Mouse (Mus musculus): ENCODE data around the gene P3h3. TPM values are rescaled to one million over a fixed set of nuclear protein-coding genes. Genes with fewer than 3 reads are reported as not detected.
A peak's percentile ranks its signal among the peaks of the same experiment; 100 is the strongest.
"Not testable (repeated sequence)": the region's sequence is repeated elsewhere in the genome, so short reads cannot be mapped to it uniquely, and the experiment has no call there.

The P3h3 gene
- polyA plus RNA-seq, 1 experiment = 1.1 TPM

GRCm38 (mm10) chr6:124806446-124807140 lies 51.0 kb downstream of the P3h3 start:
- Histone ChIP-seq H3K79me3 (ENCODE audit: low read depth) (peaks cover 10% of the 10 kb centered on the region), H3K79me2 (ENCODE audit: control insufficient read depth, insufficient read depth) (peaks cover 14% of the 10 kb centered on the region), H3K27me3 (ENCODE audit: control insufficient read depth, insufficient read depth, insufficient read length) (no peaks in the 10 kb centered on the region), H3ac (ENCODE audit: control insufficient read depth, insufficient read length, low read depth) (no peak overlapping the region), H3K36me3 (ENCODE audit: control insufficient read depth, insufficient read depth) (peaks cover 20% of the 10 kb centered on the region), H3K4me3 (ENCODE audit: insufficient read depth, poor library complexity, severe bottlenecking) (no peak overlapping the region)
- TF ChIP-seq CEBPB (IDR thresholded peaks at IDR 0.05; ENCODE audit: low read depth) (no peak), MAX (IDR thresholded peaks at IDR 0.05) (no peak), MYOD1 (IDR thresholded peaks at IDR 0.05; ENCODE audit: control insufficient read depth, insufficient read length, low read depth) (no peak), CTCF (IDR thresholded peaks at IDR 0.05; ENCODE audit: control insufficient read depth, insufficient read depth, insufficient read length) (no peak), MYOG (IDR thresholded peaks at IDR 0.05; ENCODE audit: control insufficient read depth, extremely low read depth, insufficient read length) (no peak), FOSL1 (IDR thresholded peaks at IDR 0.05; ENCODE audit: insufficient read depth, low read length, poor library complexity, severe bottlenecking) (no peak), USF1 (IDR thresholded peaks at IDR 0.05; ENCODE audit: low read depth) (no peak)

GRCm38 (mm10) chr6:124805341-124806321 lies 51.9 kb downstream of the P3h3 start:
- no peak for TF ChIP-seq CTCF (IDR thresholded peaks at IDR 0.05; ENCODE audit: control insufficient read depth, insufficient read depth, insufficient read length)
- peak; percentile 32 for TF ChIP-seq CEBPB (IDR thresholded peaks at IDR 0.05; ENCODE audit: low read depth)
- peak; percentile 40 for TF ChIP-seq MAX (IDR thresholded peaks at IDR 0.05)
- TF ChIP-seq FOSL1 (IDR thresholded peaks at IDR 0.05; ENCODE audit: insufficient read depth, low read length, poor library complexity, severe bottlenecking) = peak; percentile 10
- no peak for TF ChIP-seq MYOG (IDR thresholded peaks at IDR 0.05; ENCODE audit: control insufficient read depth, extremely low read depth, insufficient read length)
- TF ChIP-seq USF1 (IDR thresholded peaks at IDR 0.05; ENCODE audit: low read depth) = no peak
- no peak for TF ChIP-seq MYOD1 (IDR thresholded peaks at IDR 0.05; ENCODE audit: control insufficient read depth, insufficient read length, low read depth)
- H3K36me3 ChIP-seq (ENCODE audit: control insufficient read depth, insufficient read depth) = peaks cover 10% of the 10 kb centered on the region
- H3K79me2 ChIP-seq (ENCODE audit: control insufficient read depth, insufficient read depth) = peaks cover 9% of the 10 kb centered on the region
- peaks cover 6% of the 10 kb centered on the region for H3K79me3 ChIP-seq (ENCODE audit: low read depth)
- H3ac ChIP-seq (ENCODE audit: control insufficient read depth, insufficient read length, low read depth) = peak overlapping the region; percentile 46
- peak overlapping the region; percentile 22 for H3K4me3 ChIP-seq (ENCODE audit: insufficient read depth, poor library complexity, severe bottlenecking)
- H3K27me3 ChIP-seq (ENCODE audit: control insufficient read depth, insufficient read depth, insufficient read length) = no peaks in the 10 kb centered on the region

DNA sequence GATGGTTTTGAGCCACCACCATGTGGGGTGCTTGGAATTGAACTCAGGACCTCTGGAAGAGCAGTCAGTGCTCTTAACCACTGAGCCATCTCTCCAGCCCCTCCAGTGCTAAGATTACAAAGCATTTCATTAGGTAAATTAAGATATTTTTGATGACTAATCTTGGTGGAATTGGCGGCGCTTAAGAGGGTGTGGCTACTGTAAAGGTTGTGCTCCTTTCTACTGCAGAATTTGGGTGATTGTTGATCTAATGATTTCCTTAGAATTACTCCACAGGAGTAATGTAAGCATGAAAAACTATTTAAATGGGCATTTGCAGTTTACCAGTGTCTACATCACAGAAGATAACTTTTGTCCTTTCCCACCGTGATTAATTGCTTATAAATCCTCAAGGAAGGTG lies 53.2 kb downstream of the P3h3 start:
- no peak for TF ChIP-seq FOSL1 (IDR thresholded peaks at IDR 0.05; ENCODE audit: insufficient read depth, low read length, poor library complexity, severe bottlenecking)
- TF ChIP-seq USF1 (IDR thresholded peaks at IDR 0.05; ENCODE audit: low read depth) = no peak
- TF ChIP-seq MAX (IDR thresholded peaks at IDR 0.05) = no peak
- TF ChIP-seq CTCF (IDR thresholded peaks at IDR 0.05; ENCODE audit: control insufficient read depth, insufficient read depth, insufficient read length) = no peak
- TF ChIP-seq MYOD1 (IDR thresholded peaks at IDR 0.05; ENCODE audit: control insufficient read depth, insufficient read length, low read depth) = no peak
- TF ChIP-seq CEBPB (IDR thresholded peaks at IDR 0.05; ENCODE audit: low read depth) = no peak
- no peak for TF ChIP-seq MYOG (IDR thresholded peaks at IDR 0.05; ENCODE audit: control insufficient read depth, extremely low read depth, insufficient read length)
- Histone ChIP-seq H3K79me3 (ENCODE audit: low read depth) (peaks cover 1% of the 10 kb centered on the region), H3K4me3 (ENCODE audit: insufficient read depth, poor library complexity, severe bottlenecking) (no peak overlapping the region), H3K27me3 (ENCODE audit: control insufficient read depth, insufficient read depth, insufficient read length) (no peaks in the 10 kb centered on the region), H3ac (ENCODE audit: control insufficient read depth, insufficient read length, low read depth) (no peak overlapping the region), H3K36me3 (ENCODE audit: control insufficient read depth, insufficient read depth) (no peaks in the 10 kb centered on the region), H3K79me2 (ENCODE audit: control insufficient read depth, insufficient read depth) (no peaks in the 10 kb centered on the region)

DNA sequence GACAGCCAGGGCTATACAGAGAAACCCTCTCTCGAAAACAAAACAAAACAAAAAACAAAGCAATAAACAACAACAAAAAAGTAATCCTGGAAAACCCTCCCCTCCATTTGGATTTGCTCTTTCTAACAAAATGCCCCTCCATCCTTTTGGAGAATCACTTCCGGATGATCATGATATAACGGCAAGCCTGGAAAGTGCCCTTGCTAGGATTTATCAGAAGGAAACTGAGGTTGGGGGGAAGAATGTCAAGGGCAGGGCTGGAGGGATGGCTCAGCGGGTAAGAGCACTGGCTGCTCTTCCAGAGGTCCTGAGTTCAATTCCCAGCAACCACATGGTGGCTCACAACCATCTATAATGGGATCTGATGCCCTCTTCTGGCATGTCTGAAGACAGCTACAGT lies 53.9 kb downstream of the P3h3 start:
- H3K4me3 ChIP-seq (ENCODE audit: insufficient read depth, poor library complexity, severe bottlenecking); H3K79me3 ChIP-seq (ENCODE audit: low read depth); H3K79me2 ChIP-seq (ENCODE audit: control insufficient read depth, insufficient read depth); H3ac ChIP-seq (ENCODE audit: control insufficient read depth, insufficient read length, low read depth); H3K36me3 ChIP-seq (ENCODE audit: control insufficient read depth, insufficient read depth); H3K27me3 ChIP-seq (ENCODE audit: control insufficient read depth, insufficient read depth, insufficient read length): not testable (repeated sequence)

DNA sequence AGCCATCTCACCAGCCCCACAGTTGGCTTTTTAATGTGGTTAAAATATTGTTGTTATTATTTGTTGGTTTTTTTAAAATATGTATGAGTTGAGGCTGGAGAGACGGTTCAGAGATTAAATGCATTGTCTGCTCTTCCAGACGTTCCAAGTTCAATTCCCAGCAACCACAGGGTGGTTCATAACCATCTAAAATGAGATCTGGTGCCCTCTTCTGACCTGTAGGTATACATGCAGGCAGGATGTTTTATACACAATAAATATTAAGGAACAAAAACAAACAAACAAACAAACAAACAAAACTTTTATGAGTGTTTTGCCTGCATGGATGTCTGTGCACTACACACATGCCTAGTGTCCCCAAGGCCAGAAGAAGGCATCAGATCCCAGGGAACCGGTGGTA lies 54.5 kb downstream of the P3h3 start:
- H3K79me2 ChIP-seq (ENCODE audit: control insufficient read depth, insufficient read depth) = no peaks in the 10 kb centered on the region

DNA sequence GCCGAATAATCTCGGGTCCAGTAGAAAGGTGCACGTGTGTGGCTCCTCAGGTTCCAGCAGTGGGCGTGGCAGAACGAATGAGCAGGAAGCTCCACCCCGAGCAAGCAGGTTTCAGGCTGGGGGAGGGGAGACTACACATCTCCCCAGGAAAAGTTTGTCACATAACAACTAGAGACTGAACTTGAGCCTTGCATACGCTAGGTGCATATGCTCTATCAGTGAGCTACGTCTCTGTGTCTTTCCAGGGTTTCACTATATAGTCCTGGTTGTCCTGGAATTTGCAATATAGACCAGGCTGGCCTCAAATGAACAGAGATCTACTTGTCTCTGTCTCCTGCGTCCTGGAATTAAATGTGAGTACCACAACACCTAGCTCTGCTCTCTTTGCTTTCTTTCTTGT lies 55.2 kb downstream of the P3h3 start:
- H3K79me3 ChIP-seq (ENCODE audit: low read depth); H3K4me3 ChIP-seq (ENCODE audit: insufficient read depth, poor library complexity, severe bottlenecking); H3K36me3 ChIP-seq (ENCODE audit: control insufficient read depth, insufficient read depth): not testable (repeated sequence)

More for the DNA sequence above, 54.5 kb downstream of the P3h3 start:
- no peak for TF ChIP-seq CEBPB (IDR thresholded peaks at IDR 0.05; ENCODE audit: low read depth)
- TF ChIP-seq MYOD1 (IDR thresholded peaks at IDR 0.05; ENCODE audit: control insufficient read depth, insufficient read length, low read depth) = no peak
- TF ChIP-seq FOSL1 (IDR thresholded peaks at IDR 0.05; ENCODE audit: insufficient read depth, low read length, poor library complexity, severe bottlenecking) = no peak
- TF ChIP-seq USF1 (IDR thresholded peaks at IDR 0.05; ENCODE audit: low read depth) = no peak
- no peak for TF ChIP-seq CTCF (IDR thresholded peaks at IDR 0.05; ENCODE audit: control insufficient read depth, insufficient read depth, insufficient read length)
- TF ChIP-seq MYOG (IDR thresholded peaks at IDR 0.05; ENCODE audit: control insufficient read depth, extremely low read depth, insufficient read length) = no peak
- no peak for TF ChIP-seq MAX (IDR thresholded peaks at IDR 0.05)
- H3K79me3 ChIP-seq (ENCODE audit: low read depth) = no peaks in the 10 kb centered on the region
- H3ac ChIP-seq (ENCODE audit: control insufficient read depth, insufficient read length, low read depth) = no peak overlapping the region
- H3K4me3 ChIP-seq (ENCODE audit: insufficient read depth, poor library complexity, severe bottlenecking) = no peak overlapping the region
- H3K36me3 ChIP-seq (ENCODE audit: control insufficient read depth, insufficient read depth) = no peaks in the 10 kb centered on the region
- no peaks in the 10 kb centered on the region for H3K27me3 ChIP-seq (ENCODE audit: control insufficient read depth, insufficient read depth, insufficient read length)

More for the DNA sequence above, 55.2 kb downstream of the P3h3 start:
- not testable (repeated sequence) for H3ac ChIP-seq (ENCODE audit: control insufficient read depth, insufficient read length, low read depth); H3K79me2 ChIP-seq (ENCODE audit: control insufficient read depth, insufficient read depth); H3K27me3 ChIP-seq (ENCODE audit: control insufficient read depth, insufficient read depth, insufficient read length)

Data from C2C12 (cell line).